Mouse (Mus musculus) lung, embryonic 14.5 days (tissue): ENCODE results near the gene Mpv17l2. TPM values are rescaled to one million over a fixed set of nuclear protein-coding genes. Genes with fewer than 3 reads are reported as not detected.

Experiments
- ATAC-seq: fragments of 200-750 bp; cut with Nextera tagmentation; 2 replicates; pipeline ENCODE4 v1.8.0; 2017; ENCODE audit warnings: mild to moderate bottlenecking, moderate TSS enrichment, moderate library complexity; ENCODE audit not compliant: insufficient read depth
- DNase-seq: peaks from one replicate; pipeline ENCODE4 v3.0.0-alpha.2; 2015
- H3K27ac ChIP-seq: fragments of 300-500 bp; sonication (generic); 2 replicates; pipeline ENCODE4 v1.5.1; 2014; ENCODE audit warnings: low read depth, mild to moderate bottlenecking, moderate library complexity
- H3K27me3 ChIP-seq: fragments of 300-500 bp; sonication (generic); 2 replicates; pipeline ENCODE4 v1.6.1; 2014; ENCODE audit warnings: low read length, control low read depth; ENCODE audit not compliant: insufficient read depth
- H3K36me3 ChIP-seq: fragments of 300-500 bp; sonication (generic); 2 replicates; pipeline ENCODE4 v1.6.1; 2014; ENCODE audit warnings: control low read depth; ENCODE audit not compliant: insufficient read depth
- H3K4me1 ChIP-seq: fragments of 300-500 bp; sonication (generic); 2 replicates; pipeline ENCODE4 v1.6.1; 2014; ENCODE audit warnings: antibody characterized with exemption, control low read depth; ENCODE audit not compliant: insufficient read depth
- H3K4me2 ChIP-seq: fragments of 300-500 bp; sonication (generic); 2 replicates; pipeline ENCODE4 v1.6.1; 2014; ENCODE audit warnings: mild to moderate bottlenecking
- H3K4me3 ChIP-seq: fragments of 300-500 bp; sonication (generic); 2 replicates; pipeline ENCODE4 v1.5.1; 2014; ENCODE audit warnings: low read depth, low read length
- H3K9ac ChIP-seq: fragments of 300-500 bp; sonication (generic); 2 replicates; pipeline ENCODE4 v1.6.1; 2014
- H3K9me3 ChIP-seq: fragments of 300-500 bp; sonication (generic); 2 replicates; pipeline ENCODE4 v1.6.1; 2016; ENCODE audit warnings: low read depth, low read length, control low read depth
- CTCF ChIP-seq: IDR thresholded peaks from 2 replicates; pipeline ENCODE4 v1.5.1; 2016; ENCODE audit warnings: antibody characterized with exemption, low read depth
- WGBS: fragments of 180-500 bp; shearing (Covaris S2); extraction: QIAGEN DNeasy Blood & Tissue Kit; methylation state at CpG from one replicate; pipeline ENCODE4 v1.1.7; 2014; 5-methylcytosine and 5-hydroxymethylcytosine counted together
- polyA plus RNA-seq: library from polyadenylated mRNA; unstranded; fragments of >200 nt; fragmentation: Nextera tagmentation; extraction: Ambion mirVana; gene quantifications from 2 replicates; pipeline ENCODE4 v1.2.1, GENCODE M21; 2014

The Mpv17l2 gene
- polyA plus RNA-seq, 1 experiment from 2014 or later = 27.9 TPM

DNA sequence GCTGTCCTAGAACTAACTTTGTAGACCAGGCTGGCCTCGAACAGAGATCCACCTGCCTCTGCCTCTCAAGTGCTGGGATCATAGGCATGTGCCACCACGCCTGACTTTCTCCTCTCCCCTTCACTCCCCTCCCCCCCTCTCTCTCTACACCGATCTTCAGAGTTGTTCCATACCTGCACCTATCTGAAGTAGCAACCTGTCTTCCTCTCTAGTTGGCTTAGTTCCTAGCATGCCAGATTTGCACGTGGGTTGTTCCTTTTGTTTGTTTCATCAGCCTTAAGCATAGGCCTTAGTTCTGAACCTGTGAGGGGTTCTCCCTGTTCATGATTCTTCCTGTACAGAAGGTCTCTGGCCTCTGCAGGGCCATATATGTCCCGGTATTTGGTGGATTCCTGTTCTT is 23.0 kb downstream of the Mpv17l2 start:
- no peak overlapping the region for H3K27ac ChIP-seq
- WGBS = 48% methylated on average over 5 of the region's 5 CpGs
- no peaks in the 10 kb centered on the region for H3K36me3 ChIP-seq
- ATAC-seq = no peak
- H3K4me2 ChIP-seq = no peak overlapping the region
- no peak overlapping the region for H3K9ac ChIP-seq
- TF ChIP-seq CTCF = no peak
- H3K4me1 ChIP-seq = no peaks in the 10 kb centered on the region
- H3K4me3 ChIP-seq = no peak overlapping the region
- H3K9me3 ChIP-seq = no peaks in the 10 kb centered on the region
- peaks cover 19% of the 10 kb centered on the region for H3K27me3 ChIP-seq
- DNase-seq = no peak

DNA sequence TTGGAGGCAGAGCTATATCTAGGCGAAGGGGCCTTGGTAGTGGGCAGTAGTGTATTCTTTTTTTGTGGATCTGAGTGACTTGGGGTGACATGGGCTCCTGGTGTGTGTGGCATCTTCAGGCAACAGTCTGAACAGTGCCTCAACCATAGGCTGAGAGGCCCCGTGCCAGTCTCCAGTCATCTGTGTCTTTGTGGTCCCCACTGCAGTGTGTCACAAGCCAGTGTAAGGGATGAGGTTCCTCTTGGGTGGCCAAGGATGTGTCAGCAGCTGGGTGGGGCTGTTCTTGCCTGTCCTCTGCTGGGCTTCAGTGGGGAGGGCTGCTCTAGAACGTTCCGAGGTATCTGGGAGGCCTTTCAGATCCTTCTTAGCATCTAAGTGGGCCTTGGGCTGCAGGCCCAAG is 29.8 kb downstream of the Mpv17l2 start:
- no peak overlapping the region for H3K4me2 ChIP-seq
- H3K4me1 ChIP-seq = no peaks in the 10 kb centered on the region
- no peaks in the 10 kb centered on the region for H3K9me3 ChIP-seq
- H3K4me3 ChIP-seq = no peak overlapping the region
- no peak for ATAC-seq
- DNase-seq = no peak
- no peak overlapping the region for H3K9ac ChIP-seq
- H3K27me3 ChIP-seq = peaks cover 33% of the 10 kb centered on the region
- no peak for TF ChIP-seq CTCF
- 77% methylated on average over 4 of the region's 4 CpGs for WGBS
- H3K36me3 ChIP-seq = no peaks in the 10 kb centered on the region
- no peak overlapping the region for H3K27ac ChIP-seq

DNA sequence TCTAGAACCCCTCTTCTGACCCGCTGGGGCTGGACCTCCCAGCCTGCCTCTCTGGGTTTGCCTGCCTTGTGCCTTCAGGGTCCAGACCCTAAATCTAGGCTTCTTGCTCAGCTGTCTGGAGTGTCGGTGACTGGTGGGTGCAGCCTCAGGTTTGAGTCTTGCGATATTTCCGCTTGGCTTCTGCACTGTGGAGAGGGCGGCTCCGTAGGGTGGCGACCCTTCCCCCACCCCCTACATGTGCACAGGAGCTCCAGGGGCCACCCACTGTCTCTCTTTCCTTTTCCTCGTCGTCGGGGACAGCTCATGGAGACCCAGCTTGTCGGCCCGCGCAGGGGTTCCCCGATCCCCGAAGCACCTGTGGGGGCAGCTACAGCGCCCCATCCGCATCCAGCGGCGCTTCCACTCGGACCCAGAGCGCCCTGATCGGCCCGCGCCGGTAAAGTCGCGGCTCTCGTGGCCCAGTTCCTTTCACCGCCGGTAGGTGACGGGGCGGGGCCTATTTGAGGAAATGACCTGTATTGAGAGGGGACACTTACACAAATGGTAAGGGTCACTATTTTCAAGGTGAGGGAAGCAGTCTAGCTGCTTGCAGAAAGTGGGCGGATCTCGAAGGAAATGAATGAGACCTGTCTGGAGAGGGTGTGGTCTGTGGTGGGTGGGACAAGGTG is 30.8 kb downstream of the Mpv17l2 start:
- no peak overlapping the region for H3K27ac ChIP-seq
- H3K27me3 ChIP-seq = peaks cover 33% of the 10 kb centered on the region
- no peaks in the 10 kb centered on the region for H3K4me1 ChIP-seq
- H3K4me2 ChIP-seq = peak overlapping the region; percentile 51
- peak; percentile 55 for TF ChIP-seq CTCF
- peak; percentile 29 for DNase-seq
- 2% methylated on average over 34 of the region's 34 CpGs for WGBS
- H3K36me3 ChIP-seq = no peaks in the 10 kb centered on the region
- H3K9ac ChIP-seq = peak overlapping the region; percentile 29; the same call in 1 of the 2 replicates
- ATAC-seq = no peak
- H3K4me3 ChIP-seq = peak overlapping the region; percentile 21
- H3K9me3 ChIP-seq = no peaks in the 10 kb centered on the region

DNA sequence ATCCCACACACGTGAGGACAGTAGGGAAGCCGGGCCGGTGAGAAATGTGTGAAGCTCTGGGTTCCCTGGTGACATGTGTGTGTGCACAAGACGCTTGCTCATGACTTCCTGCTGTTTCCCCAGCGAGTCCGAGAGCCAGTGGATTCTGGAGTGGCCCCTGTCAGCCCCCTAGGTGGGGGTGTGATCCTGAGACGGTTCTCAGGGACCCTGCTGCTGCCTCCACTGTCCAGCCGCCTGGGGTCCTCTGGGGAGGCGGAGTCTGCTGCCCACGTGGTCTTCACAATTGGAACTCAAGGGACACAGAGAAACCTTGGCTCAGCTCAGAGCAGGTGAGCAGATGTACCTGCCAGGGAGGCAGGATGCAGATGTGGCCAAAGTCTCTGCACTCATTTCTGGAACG is 34.0 kb downstream of the Mpv17l2 start:
- Histone ChIP-seq H3K36me3 (no peaks in the 10 kb centered on the region), H3K27me3 (peaks cover 33% of the 10 kb centered on the region), H3K4me2 (no peak overlapping the region), H3K4me1 (no peaks in the 10 kb centered on the region), H3K27ac (no peak overlapping the region), H3K9me3 (no peaks in the 10 kb centered on the region), H3K4me3 (no peak overlapping the region), H3K9ac (no peak overlapping the region)
- no peak for DNase-seq
- ATAC-seq = no peak
- no peak for TF ChIP-seq CTCF
- 41% methylated on average over 11 of the region's 11 CpGs for WGBS

DNA sequence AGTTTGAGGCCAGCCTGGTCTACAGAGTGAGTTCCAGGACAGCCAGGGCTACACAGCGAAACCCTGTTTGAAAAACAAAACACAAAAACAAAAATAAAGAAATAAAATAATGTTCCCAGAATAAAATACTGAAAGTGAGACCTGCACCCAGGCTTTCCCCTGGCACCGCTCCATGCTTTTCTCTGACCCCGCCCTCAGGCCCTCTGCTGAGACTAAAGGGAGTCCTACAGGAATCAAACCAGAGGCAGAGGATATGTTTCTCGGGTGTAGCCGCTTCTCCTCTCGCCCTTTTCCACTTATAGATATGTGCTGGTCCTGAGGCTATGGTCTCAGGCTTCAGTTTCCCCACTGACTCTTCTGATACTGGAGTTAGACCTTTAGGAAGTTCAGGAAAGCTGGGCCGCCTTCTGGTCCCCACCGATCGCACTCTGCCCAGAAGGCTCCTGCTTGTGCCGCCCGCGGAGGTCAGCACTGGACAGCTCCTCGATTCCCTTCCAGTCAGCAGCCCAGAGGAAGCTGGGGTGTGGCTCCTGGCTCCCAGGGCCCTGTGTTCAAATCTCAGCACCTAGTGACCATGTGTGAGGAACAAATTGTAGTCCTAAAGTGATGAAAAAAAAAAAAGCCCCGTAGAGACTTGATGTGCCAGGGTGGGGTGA is 34.8 kb downstream of the Mpv17l2 start:
- peaks cover 31% of the 10 kb centered on the region for H3K27me3 ChIP-seq
- no peak overlapping the region for H3K4me3 ChIP-seq
- H3K4me1 ChIP-seq = no peaks in the 10 kb centered on the region
- WGBS = 23% methylated on average over 14 of the region's 14 CpGs
- no peaks in the 10 kb centered on the region for H3K36me3 ChIP-seq
- ATAC-seq (no peak), DNase-seq (peak; percentile 72)
- H3K4me2 ChIP-seq = no peak overlapping the region
- no peak overlapping the region for H3K27ac ChIP-seq
- H3K9ac ChIP-seq = no peak overlapping the region
- H3K9me3 ChIP-seq = no peaks in the 10 kb centered on the region
- TF ChIP-seq CTCF = no peak

DNA sequence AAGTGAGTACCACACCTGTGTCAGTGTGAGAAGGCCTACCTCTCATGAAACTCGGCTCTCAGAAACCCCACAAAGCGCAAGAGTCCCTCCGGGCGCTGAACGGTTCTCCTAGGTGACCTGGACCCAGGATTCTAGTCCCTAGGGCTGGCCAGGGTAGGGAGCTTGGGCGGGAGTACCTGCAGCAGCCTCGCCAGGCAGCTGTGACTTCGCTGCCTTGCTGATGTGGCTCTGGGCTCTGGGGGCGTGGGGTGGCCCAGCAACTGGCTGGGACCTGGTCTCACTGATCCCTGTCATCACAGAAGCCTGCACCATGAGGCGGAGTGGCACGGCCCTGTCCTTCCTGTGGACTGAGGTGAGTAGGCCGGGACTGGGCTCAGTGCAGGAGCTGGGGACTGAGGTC is 36.5 kb downstream of the Mpv17l2 start:
- H3K36me3 ChIP-seq = no peaks in the 10 kb centered on the region

DNA sequence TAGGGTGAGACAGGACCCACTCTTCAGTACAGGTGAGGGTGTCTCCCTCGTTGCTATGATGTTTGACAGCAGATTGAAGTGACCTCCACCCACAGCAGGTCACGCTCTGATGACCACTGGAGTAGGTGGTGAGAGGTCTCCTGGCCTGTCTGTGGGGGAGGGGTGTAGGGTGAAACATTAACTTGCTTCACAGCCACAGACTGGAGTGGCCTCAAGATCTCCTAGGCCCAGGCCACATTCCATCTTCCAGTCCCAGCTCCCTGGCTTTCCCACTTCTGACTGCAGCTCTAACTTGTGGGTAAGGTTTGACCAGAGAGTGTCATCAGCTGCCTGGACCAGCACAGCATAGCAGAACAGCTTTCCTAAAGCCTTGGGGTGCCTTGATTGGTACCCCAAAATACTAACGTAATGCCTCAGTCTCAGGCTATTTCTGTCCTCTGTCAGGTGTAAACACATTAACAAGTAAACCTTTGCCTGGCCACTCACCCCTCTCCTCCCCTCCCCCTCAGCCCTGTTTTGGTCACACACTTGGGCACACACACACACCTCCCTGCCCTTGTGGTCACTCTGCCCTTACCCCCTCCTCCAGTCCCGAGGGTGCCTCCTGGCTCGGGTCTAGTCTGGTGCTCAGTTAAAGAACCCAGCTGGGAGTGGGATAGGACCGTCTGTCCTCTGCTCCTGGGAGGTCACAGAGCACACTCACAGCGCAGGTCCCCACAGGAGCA is 37.1 kb downstream of the Mpv17l2 start, which contains the start of gene Pde4c:
Gene Pde4c (plus strand): TSS at position 235 of the 725 bp plus-strand sequence.
- WGBS = 37% methylated on average over 7 of the region's 7 CpGs
- peaks cover 11% of the 10 kb centered on the region for H3K27me3 ChIP-seq
- no peak within 1 kb of the TSS for H3K4me2 ChIP-seq
- H3K9me3 ChIP-seq = no peaks in the 10 kb centered on the region
- no peak for TF ChIP-seq CTCF
- no peaks in the 10 kb centered on the region for H3K4me1 ChIP-seq
- H3K27ac ChIP-seq = no peak within 1 kb of the TSS
- no peak within 1 kb of the TSS for H3K9ac ChIP-seq
- no peaks in the 10 kb centered on the region for H3K36me3 ChIP-seq
- H3K4me3 ChIP-seq = no peak within 1 kb of the TSS
- ATAC-seq = no peak
- DNase-seq = peak; percentile 14

More for the DNA sequence above, 36.5 kb downstream of the Mpv17l2 start:
- Histone ChIP-seq H3K4me1 (no peaks in the 10 kb centered on the region), H3K9me3 (no peaks in the 10 kb centered on the region), H3K27ac (no peak overlapping the region), H3K27me3 (peaks cover 17% of the 10 kb centered on the region), H3K9ac (no peak overlapping the region), H3K4me2 (no peak overlapping the region), H3K4me3 (no peak overlapping the region)
- DNase-seq (no peak), ATAC-seq (no peak)
- WGBS = 68% methylated on average over 12 of the region's 12 CpGs
- no peak for TF ChIP-seq CTCF
